Mouse (Mus musculus) embryonic facial prominence, embryonic 11.5 days (tissue): Measurements from ENCODE around the gene Nphp4. TPM values are rescaled to one million over a fixed set of nuclear protein-coding genes. Genes with fewer than 3 reads are reported as not detected.

ENCODE experiments used
- ATAC-seq: fragments of 200-750 bp; cut with Nextera tagmentation; replicated peaks from 2 replicates; pipeline ENCODE4 v1.8.0; 2017; ENCODE audit warnings: low read depth; ENCODE audit not compliant: insufficient number of reproducible peaks, low FRiP score, low TSS enrichment
- DNase-seq: peaks from one replicate; pipeline ENCODE4 v3.0.0-alpha.2; 2015; ENCODE audit warnings: low spot score
- H3K27ac ChIP-seq: fragments of 300-500 bp; sonication (generic); replicated peaks from 2 replicates; pipeline ENCODE4 v1.5.1; 2014; ENCODE audit warnings: mild to moderate bottlenecking, low read depth, low read length, control low read depth
- H3K27me3 ChIP-seq: fragments of 300-500 bp; sonication (generic); 2 replicates; pipeline ENCODE4 v1.6.1; 2014; ENCODE audit warnings: mild to moderate bottlenecking, low read length, moderate library complexity, mixed read lengths; ENCODE audit not compliant: control insufficient read depth, insufficient read depth
- H3K36me3 ChIP-seq: fragments of 300-500 bp; sonication (generic); replicated peaks from 2 replicates; pipeline ENCODE4 v1.6.1; 2014; ENCODE audit warnings: low read depth, mild to moderate bottlenecking, low read length, moderate library complexity, mixed read lengths; ENCODE audit not compliant: control insufficient read depth, insufficient read depth
- H3K4me1 ChIP-seq: fragments of 300-500 bp; sonication (generic); 2 replicates; pipeline ENCODE4 v1.6.1; 2014; ENCODE audit warnings: low read length, mixed read lengths; ENCODE audit not compliant: control insufficient read depth, insufficient read depth
- H3K4me2 ChIP-seq: fragments of 300-500 bp; sonication (generic); 2 replicates; pipeline ENCODE4 v1.6.1; 2014; ENCODE audit warnings: low read depth, mild to moderate bottlenecking, control low read depth, low read length, moderate library complexity
- H3K4me3 ChIP-seq: fragments of 300-500 bp; sonication (generic); 2 replicates; pipeline ENCODE4 v1.5.1; 2014; ENCODE audit warnings: low read depth, low read length, control low read depth
- H3K9ac ChIP-seq: fragments of 300-500 bp; sonication (generic); replicated peaks from 2 replicates; pipeline ENCODE4 v1.6.1; 2014; ENCODE audit warnings: mild to moderate bottlenecking, control low read depth, low read length
- H3K9me3 ChIP-seq: fragments of 300-500 bp; sonication (generic); replicated peaks from 2 replicates; pipeline ENCODE4 v1.6.1; 2016; ENCODE audit warnings: mild to moderate bottlenecking, low read length, inconsistent platforms, mixed read lengths; ENCODE audit not compliant: control insufficient read depth
- WGBS: fragments of 180-500 bp; shearing (Covaris S2); extraction: QIAGEN DNeasy Blood & Tissue Kit; methylation state at CpG from one replicate; pipeline ENCODE4 v1.1.7; 2014; 5-methylcytosine and 5-hydroxymethylcytosine counted together
- polyA plus RNA-seq: library from polyadenylated mRNA; unstranded; fragments of >200 nt; fragmentation: Nextera tagmentation; extraction: Ambion mirVana; gene quantifications from 2 replicates; pipeline ENCODE4 v1.2.1, GENCODE M21; 2014

The Nphp4 gene
- polyA plus RNA-seq, 1 experiment from 2014 or later: 2.2 TPM

- H3K9me3 ChIP-seq: no peaks in the 10 kb centered on the region
- DNase-seq: no peak
- 84% methylated on average over 22 of the region's 22 CpGs for WGBS
- no peaks in the 10 kb centered on the region for H3K27me3 ChIP-seq
- H3K27ac ChIP-seq: no peak overlapping the region
- H3K4me1 ChIP-seq: no peaks in the 10 kb centered on the region; the same call in 1 of the 2 replicates
- no peak overlapping the region for H3K4me3 ChIP-seq
- no peak overlapping the region for H3K9ac ChIP-seq
- H3K4me2 ChIP-seq: no peak overlapping the region
- no peaks in the 10 kb centered on the region for H3K36me3 ChIP-seq
- no peak for ATAC-seq
Observed at GRCm38 (mm10) chr4:152447731-152448665, 28.5 kb upstream of the Nphp4 start.

GRCm38 (mm10) chr4:152448666-152449018 lies 27.9 kb upstream of the Nphp4 start:
- no peak overlapping the region for H3K4me2 ChIP-seq
- H3K4me1 ChIP-seq: no peaks in the 10 kb centered on the region; the same call in 1 of the 2 replicates
- H3K36me3 ChIP-seq: no peaks in the 10 kb centered on the region
- H3K9ac ChIP-seq: no peak overlapping the region
- H3K4me3 ChIP-seq: no peak overlapping the region
- WGBS: 68% methylated on average over 8 of the region's 8 CpGs
- no peaks in the 10 kb centered on the region for H3K27me3 ChIP-seq
- ATAC-seq (no peak), DNase-seq (no peak)
- H3K9me3 ChIP-seq: no peaks in the 10 kb centered on the region
- no peak overlapping the region for H3K27ac ChIP-seq

- no peak overlapping the region for H3K4me3 ChIP-seq
- no peaks in the 10 kb centered on the region for H3K27me3 ChIP-seq
- no peaks in the 10 kb centered on the region for H3K36me3 ChIP-seq
- H3K4me1 ChIP-seq: no peaks in the 10 kb centered on the region; the same call in 1 of the 2 replicates
- H3K9me3 ChIP-seq: no peaks in the 10 kb centered on the region
- WGBS: 84% methylated on average over 6 of the region's 6 CpGs
- DNase-seq (no peak), ATAC-seq (no peak)
- no peak overlapping the region for H3K27ac ChIP-seq
- H3K9ac ChIP-seq: no peak overlapping the region
- H3K4me2 ChIP-seq: no peak overlapping the region
Observed at GRCm38 (mm10) chr4:152451371-152451770, 25.1 kb upstream of the Nphp4 start.

GRCm38 (mm10) chr4:152453079-152453478 lies 23.4 kb upstream of the Nphp4 start:
- WGBS: 57% methylated on average over 10 of the region's 10 CpGs
- no peak for ATAC-seq
- Histone ChIP-seq H3K27me3 (no peaks in the 10 kb centered on the region), H3K4me2 (no peak overlapping the region), H3K36me3 (no peaks in the 10 kb centered on the region), H3K4me3 (no peak overlapping the region), H3K9ac (no peak overlapping the region), H3K4me1 (no peaks in the 10 kb centered on the region), H3K27ac (no peak overlapping the region), H3K9me3 (no peaks in the 10 kb centered on the region)
- no peak for DNase-seq

GRCm38 (mm10) chr4:152454153-152454552 lies 22.4 kb upstream of the Nphp4 start:
- H3K27ac ChIP-seq: no peak overlapping the region

GRCm38 (mm10) chr4:152456609-152457008 lies 19.9 kb upstream of the Nphp4 start:
- no peak overlapping the region for H3K9ac ChIP-seq
- H3K9me3 ChIP-seq: no peaks in the 10 kb centered on the region
- H3K27me3 ChIP-seq: no peaks in the 10 kb centered on the region
- DNase-seq (no peak), ATAC-seq (no peak)
- H3K27ac ChIP-seq: no peak overlapping the region
- no peak overlapping the region for H3K4me2 ChIP-seq
- no peaks in the 10 kb centered on the region for H3K36me3 ChIP-seq
- 90% methylated on average over 18 of the region's 18 CpGs for WGBS
- H3K4me3 ChIP-seq: no peak overlapping the region
- H3K4me1 ChIP-seq: no peaks in the 10 kb centered on the region

More at GRCm38 (mm10) chr4:152454153-152454552, 22.4 kb upstream of the Nphp4 start:
- DNase-seq: no peak
- Histone ChIP-seq H3K4me2 (no peak overlapping the region), H3K27me3 (no peaks in the 10 kb centered on the region), H3K4me1 (no peaks in the 10 kb centered on the region), H3K4me3 (no peak overlapping the region), H3K9me3 (no peaks in the 10 kb centered on the region), H3K9ac (no peak overlapping the region), H3K36me3 (no peaks in the 10 kb centered on the region)
- 86% methylated on average over 12 of the region's 12 CpGs for WGBS
- no peak for ATAC-seq

- Histone ChIP-seq H3K27me3 (no peaks in the 10 kb centered on the region), H3K27ac (no peak overlapping the region), H3K9me3 (no peaks in the 10 kb centered on the region), H3K9ac (no peak overlapping the region), H3K4me1 (no peaks in the 10 kb centered on the region), H3K36me3 (no peaks in the 10 kb centered on the region), H3K4me3 (no peak overlapping the region), H3K4me2 (no peak overlapping the region)
- 91% methylated on average over 4 of the region's 4 CpGs for WGBS
- DNase-seq (no peak), ATAC-seq (no peak)
Observed at GRCm38 (mm10) chr4:152457673-152458072, 18.8 kb upstream of the Nphp4 start.

- H3K27me3 ChIP-seq: no peaks in the 10 kb centered on the region
- no peak for ATAC-seq
- H3K36me3 ChIP-seq: no peaks in the 10 kb centered on the region
- no peak overlapping the region for H3K4me3 ChIP-seq
- no peak overlapping the region for H3K9ac ChIP-seq
- no peaks in the 10 kb centered on the region for H3K4me1 ChIP-seq
- DNase-seq: no peak
- H3K27ac ChIP-seq: no peak overlapping the region
- no peak overlapping the region for H3K4me2 ChIP-seq
- H3K9me3 ChIP-seq: no peaks in the 10 kb centered on the region
- WGBS: 87% methylated on average over 12 of the region's 12 CpGs
Observed at GRCm38 (mm10) chr4:152462516-152462915, 14.0 kb upstream of the Nphp4 start.
